Mouse (Mus musculus) testis, adult 2 months (tissue): ENCODE results near the gene Gnao1.

Source experiments
- CTCF ChIP-seq: fragments of 200-500 bp; IDR thresholded peaks from 2 replicates; pipeline ENCODE4 v1.5.1; 2012; ENCODE audit warnings: low read depth, mild to moderate bottlenecking, inconsistent platforms, low read length, moderate library complexity; ENCODE audit not compliant: control insufficient read depth, insufficient read depth, insufficient replicate concordance
- POLR2A ChIP-seq: fragments of 200-500 bp; IDR thresholded peaks from 2 replicates; pipeline ENCODE4 v1.6.1; 2012; ENCODE audit warnings: low read depth, mild to moderate bottlenecking, inconsistent platforms, low read length, moderate library complexity; ENCODE audit not compliant: control insufficient read depth

DNA sequence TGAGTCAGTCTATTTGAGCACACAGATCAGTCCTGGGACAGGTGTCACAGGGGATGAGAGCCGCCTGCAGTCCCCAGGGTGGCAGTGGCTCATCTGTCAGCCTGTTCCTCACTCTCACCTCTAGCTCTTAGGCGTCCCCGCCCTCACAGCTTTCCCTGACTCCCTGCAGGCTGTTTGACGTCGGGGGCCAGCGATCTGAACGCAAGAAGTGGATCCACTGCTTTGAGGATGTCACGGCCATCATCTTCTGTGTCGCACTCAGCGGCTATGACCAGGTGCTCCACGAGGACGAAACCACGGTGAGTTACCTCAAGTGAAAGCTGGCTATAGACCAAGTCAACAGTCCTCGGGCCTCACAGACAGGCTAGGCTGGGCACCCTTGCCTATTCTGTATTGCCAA is 140.4 kb downstream of the Gnao1 start:
- TF ChIP-seq CTCF (no peak), POLR2A (no peak)
